ENCODE assay signal across 12 mouse cellular contexts in the genomic region with DNA sequence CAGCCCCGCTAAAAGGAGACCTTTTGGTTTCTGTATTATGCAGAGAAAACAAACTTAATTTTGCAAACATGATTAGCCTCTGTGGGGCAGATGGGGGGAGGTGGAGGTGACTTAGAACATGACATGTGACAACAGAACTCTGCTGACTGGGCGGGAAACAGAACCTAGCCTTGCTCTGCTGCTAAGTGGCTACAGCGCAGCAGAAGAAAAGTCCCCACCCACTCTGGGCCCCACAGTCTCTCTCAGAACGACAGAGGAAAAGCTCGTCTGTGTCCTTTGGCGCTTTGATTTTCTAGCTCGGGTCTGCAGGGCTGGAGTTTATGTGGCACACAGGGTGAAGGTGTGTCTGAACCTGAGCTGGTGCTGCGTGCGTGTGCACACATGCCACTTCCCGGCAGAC. TPM values are rescaled to one million over a fixed set of nuclear protein-coding genes. Genes with fewer than 3 reads are reported as not detected.
A peak's percentile ranks its signal among the peaks of the same experiment; 100 is the strongest.
DNase-seq lines count a peak whose midpoint lies in the region; ATAC-seq and TF ChIP-seq lines count a peak whose summit lies in the region.
"Had no signal": no experiment of that assay in that cellular context is flagged by ENCODE, and none has a peak within 500 bp of the region (broad histone marks: within the 10 kb centered on the region; RNA-seq: fewer than 3 reads in every experiment).

No protein-coding gene starts in this region.

- H3K9me3 ChIP-seq in heart, embryonic 12.5 days (replicated peaks), result peaks cover 3% of the 10 kb centered on the region; the same call in 1 of the 2 replicates
- H3K9me3 ChIP-seq in hindbrain, embryonic 12.5 days (replicated peaks), result no peaks in the 10 kb centered on the region
- H3K9me3 ChIP-seq: lung, embryonic 15.5 days had no signal

- no peak for TF ChIP-seq CTCF in spleen, adult 2 months (IDR thresholded peaks at IDR 0.05; ENCODE audit: extremely low read depth, insufficient read depth, insufficient read length, insufficient replicate concordance)

- no peak overlapping the region for H3K9ac ChIP-seq in heart, embryonic 12.5 days
- H3K9ac ChIP-seq in hindbrain, embryonic 12.5 days, result no peak overlapping the region
- H3K9ac ChIP-seq: hindbrain, embryonic 13.5 days; lung, embryonic 15.5 days had no signal

- H3K4me3 ChIP-seq in heart, embryonic 12.5 days, result no peak overlapping the region
- no peak overlapping the region for H3K4me3 ChIP-seq in spleen, adult 2 months (ENCODE audit: extremely low read depth, insufficient read depth, insufficient read length)
- no peak overlapping the region for H3K4me3 ChIP-seq in macrophage (ENCODE audit: inconsistent target)
- H3K4me3 ChIP-seq in hindbrain, embryonic 12.5 days, result no peak overlapping the region
- H3K4me3 ChIP-seq: hindbrain, embryonic 13.5 days; lung, embryonic 15.5 days had no signal

- ATAC-seq in heart, embryonic 12.5 days (ENCODE audit: insufficient number of reproducible peaks, low FRiP score), result no peak
- ATAC-seq in hindbrain, embryonic 12.5 days (ENCODE audit: low FRiP score), result no peak
- ATAC-seq: midbrain, embryonic 16.5 days had no signal

- no peaks in the 10 kb centered on the region; the same call in 1 of the 2 replicates for H3K27me3 ChIP-seq in heart, embryonic 12.5 days (replicated peaks)
- no peaks in the 10 kb centered on the region for H3K27me3 ChIP-seq in spleen, adult 2 months (ENCODE audit: control insufficient read depth, insufficient read depth, low read length)
- H3K27me3 ChIP-seq in hindbrain, embryonic 12.5 days, result no peaks in the 10 kb centered on the region

- H3K79me2 ChIP-seq in macrophage (ENCODE audit: inconsistent target), result peaks cover 78% of the 10 kb centered on the region

- no peak for TF ChIP-seq POLR2A in spleen, adult 2 months (IDR thresholded peaks at IDR 0.05; ENCODE audit: low read depth, low read length)

- H3K4me2 ChIP-seq in heart, embryonic 12.5 days, result no peak overlapping the region
- H3K4me2 ChIP-seq in hindbrain, embryonic 12.5 days (replicated peaks), result no peak overlapping the region
- H3K4me2 ChIP-seq: hindbrain, embryonic 13.5 days; lung, embryonic 15.5 days had no signal

- WGBS in heart, embryonic 12.5 days, result 47% methylated on average over 10 of the region's 10 CpGs
- WGBS in spleen, adult 2 months, result 37% methylated on average over 10 of the region's 10 CpGs
- WGBS in macrophage (ENCODE audit: missing documents), result 48% methylated on average over 10 of the region's 10 CpGs
- WGBS in hindbrain, embryonic 12.5 days, result 70% methylated on average over 10 of the region's 10 CpGs

- H3K36me3 ChIP-seq in heart, embryonic 12.5 days, result peaks cover 15% of the 10 kb centered on the region
- H3K36me3 ChIP-seq in spleen, adult 2 months (ENCODE audit: control insufficient read depth, insufficient read depth, low read length), result peaks cover 9% of the 10 kb centered on the region
- H3K36me3 ChIP-seq in macrophage (ENCODE audit: inconsistent target), result no peaks in the 10 kb centered on the region
- no peaks in the 10 kb centered on the region for H3K36me3 ChIP-seq in hindbrain, embryonic 12.5 days
- H3K36me3 ChIP-seq: hindbrain, embryonic 13.5 days; lung, embryonic 15.5 days had no signal

- DNase-seq in heart, postnatal 10 days, result no peak
- peak in 1 of 2 experiments; percentile 25 for DNase-seq in spleen, adult 2 months (ENCODE audit: low read depth in 1 of 2, low spot score in 2 of 2)
- no peak for DNase-seq in spleen, adult 12 weeks (ENCODE audit: low spot score)
- no peak for DNase-seq in urinary bladder, postnatal 10 days (ENCODE audit: low spot score)
- DNase-seq in right cerebral cortex, adult 18-20 months, result no peak
- DNase-seq: cerebellum, postnatal 36 days had no signal

- intact Hi-C loops in heart, postnatal 10 days (cut with DNase I), result no loop called here

- peak overlapping the region; percentile 29 for H3K27ac ChIP-seq in heart, embryonic 12.5 days (ENCODE audit: poor library complexity, severe bottlenecking)
- H3K27ac ChIP-seq in spleen, adult 2 months (ENCODE audit: insufficient read depth, low read length), result peak overlapping the region; percentile 21; the same call in 1 of the 2 replicates
- H3K27ac ChIP-seq in macrophage, result peak overlapping the region; percentile 73
- no peak overlapping the region for H3K27ac ChIP-seq in hindbrain, embryonic 12.5 days
- H3K27ac ChIP-seq: hindbrain, embryonic 13.5 days had no signal

- peaks cover 63% of the 10 kb centered on the region for H3K4me1 ChIP-seq in heart, embryonic 12.5 days (replicated peaks)
- peaks cover 24% of the 10 kb centered on the region; the same call in 1 of the 2 replicates for H3K4me1 ChIP-seq in spleen, adult 2 months (ENCODE audit: control insufficient read depth, insufficient read depth, insufficient read length)
- peaks cover 11% of the 10 kb centered on the region; the same call in 1 of the 2 replicates for H3K4me1 ChIP-seq in hindbrain, embryonic 12.5 days

RNA-seq across cellular contexts. Expression of gene Nfatc2, which starts 26.5 kb away (rescaled TPM):
- polyA plus RNA-seq in heart, embryonic 12.5 days (2016; fragmentation: Nextera tagmentation; extraction: Ambion mirVana), result 9.9 and 12.5 TPM in 2 replicates
- total RNA-seq in heart, postnatal 10 days (2021), result 10 to 100 TPM; 16.3 to 21.3 TPM
- polyA plus RNA-seq in spleen, adult 2 months (2012; rRNA removed), result 14.9 and 15.3 TPM in 2 replicates
- 100 to 1,000 TPM in 12 of 26 experiments, 10 to 100 TPM in 12, 1 to 10 TPM in 2; 7.9 to 169 (median 92.6) TPM for total RNA-seq in macrophage (2018; cell fraction: chromatin; rRNA removed)
- 10 to 100 TPM; 17.9 to 68.6 (median 45.6) TPM for total RNA-seq in macrophage (2018; cell fraction: cytosol; rRNA removed)
- total RNA-seq in macrophage (2018; cell fraction: nucleus; rRNA removed), result 100 to 1,000 TPM in 4 of 26 experiments, 10 to 100 TPM in 22; 16.9 to 130 (median 59.6) TPM
- polyA plus RNA-seq in macrophage (2018), result 26.6 to 37.0 TPM (median 27.3 TPM) in 3 replicates
- polyA plus RNA-seq in hindbrain, embryonic 12.5 days (2016; fragmentation: Nextera tagmentation; extraction: Ambion mirVana), result 2.2 and 2.4 TPM in 2 replicates
